Mouse (Mus musculus) heart, adult 2 months (tissue): ENCODE results near the gene Atp5h. TPM values are rescaled to one million over a fixed set of nuclear protein-coding genes. Genes with fewer than 3 reads are reported as not detected.
"Not testable (repeated sequence)": the region's sequence is repeated elsewhere in the genome, so short reads cannot be mapped to it uniquely, and the experiment has no call there.

Experiments used
- DNase-seq, 2 experiments: peaks; one replicate each; pipeline ENCODE4 v3.0.0; 2021
- H3K27ac ChIP-seq: fragments of 200-600 bp; 2 replicates; pipeline ENCODE4 v1.8.1; 2022
- H3K27me3 ChIP-seq: fragments of 200-500 bp; 2 replicates; pipeline ENCODE4 v1.6.1; 2012; ENCODE audit warnings: mild to moderate bottlenecking, low read length, inconsistent platforms, mixed read lengths; ENCODE audit not compliant: control insufficient read depth, insufficient read depth
- H3K36me3 ChIP-seq: fragments of 200-500 bp; 2 replicates; pipeline ENCODE4 v1.6.1; 2012; ENCODE audit warnings: low read length, inconsistent platforms; ENCODE audit not compliant: control insufficient read depth, insufficient read depth
- H3K4me1 ChIP-seq: fragments of 200-500 bp; 2 replicates; pipeline ENCODE4 v1.6.1; 2011; ENCODE audit warnings: low read length; ENCODE audit not compliant: control insufficient read depth, insufficient read depth
- H3K4me3 ChIP-seq: fragments of 200-600 bp; 2 replicates; pipeline ENCODE4 v1.8.1; 2022
- H3K79me2 ChIP-seq: fragments of 200-500 bp; replicated peaks from 2 replicates; pipeline ENCODE4 v1.6.1; 2012; ENCODE audit warnings: mild to moderate bottlenecking, inconsistent platforms, low read length, moderate library complexity, mixed read lengths; ENCODE audit not compliant: control insufficient read depth, insufficient read depth
- H3K9ac ChIP-seq: fragments of 200-500 bp; 2 replicates; pipeline ENCODE4 v1.6.1; 2012; ENCODE audit warnings: low read depth, mild to moderate bottlenecking, control low read depth, inconsistent platforms, low read length, mixed read lengths
- CTCF ChIP-seq: fragments of 200-600 bp; IDR thresholded peaks from 2 replicates; pipeline ENCODE4 v1.8.1; 2022; ENCODE audit warnings: antibody characterized with exemption, mild to moderate bottlenecking, moderate library complexity
- EP300 ChIP-seq: fragments of 200-500 bp; IDR thresholded peaks from 2 replicates; pipeline ENCODE4 v1.6.1; 2011; ENCODE audit warnings: low read depth, low read length, control low read depth; ENCODE audit not compliant: insufficient read depth
- POLR2A ChIP-seq: fragments of 200-500 bp; IDR thresholded peaks from 2 replicates; pipeline ENCODE4 v1.6.1; 2011; ENCODE audit warnings: mild to moderate bottlenecking, low read depth, low read length, control low read depth; ENCODE audit not compliant: insufficient read depth
- WGBS: fragments of 180-500 bp; shearing (Covaris S2); methylation state at CpG from one replicate; pipeline ENCODE4 v1.1.7; 2018; 5-methylcytosine and 5-hydroxymethylcytosine counted together
- intact Hi-C: fragments of 180-260 bp; cut with DNase I; formaldehyde crosslinking; loops from one replicate; pipeline ENCODE4 v1.15.1; 2025
- polyA plus RNA-seq: library from polyadenylated mRNA; depleted of rRNA; stranded (reverse); fragments of >200 nt; gene quantifications from 2 replicates; pipeline ENCODE4 v1.2.3, GENCODE M21; 2012
- total RNA-seq, 2 experiments: library from RNA; stranded (reverse); gene quantifications; 2 replicates each; pipeline ENCODE4 v1.2.3; 2021

Atp5h gene
- total and polyA plus RNA-seq, 3 experiments = 830 to 2,328 (median 1,964) TPM

DNA sequence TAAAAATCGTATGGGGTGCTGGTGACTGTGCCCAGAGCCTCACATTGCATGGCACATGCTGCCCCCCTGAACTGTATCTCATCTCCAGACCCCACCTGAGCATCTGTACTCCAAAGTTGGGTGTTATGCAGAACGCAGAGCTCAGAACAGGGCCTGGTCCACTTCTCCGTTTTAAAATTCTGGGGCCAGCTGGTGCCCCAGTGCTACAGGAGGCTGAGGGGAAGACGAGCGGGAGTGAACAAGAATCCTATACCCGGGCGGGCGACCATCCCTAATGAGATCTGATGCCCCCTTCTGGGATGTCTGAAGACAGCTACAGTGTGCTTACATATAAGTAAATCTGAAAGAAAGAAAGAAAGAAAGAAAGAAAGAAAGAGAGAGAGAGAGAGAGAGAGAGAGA lies 41.2 kb upstream of the Atp5h start:
- intact Hi-C loops = no loop called here
- no peak overlapping the region for H3K27ac ChIP-seq

DNA sequence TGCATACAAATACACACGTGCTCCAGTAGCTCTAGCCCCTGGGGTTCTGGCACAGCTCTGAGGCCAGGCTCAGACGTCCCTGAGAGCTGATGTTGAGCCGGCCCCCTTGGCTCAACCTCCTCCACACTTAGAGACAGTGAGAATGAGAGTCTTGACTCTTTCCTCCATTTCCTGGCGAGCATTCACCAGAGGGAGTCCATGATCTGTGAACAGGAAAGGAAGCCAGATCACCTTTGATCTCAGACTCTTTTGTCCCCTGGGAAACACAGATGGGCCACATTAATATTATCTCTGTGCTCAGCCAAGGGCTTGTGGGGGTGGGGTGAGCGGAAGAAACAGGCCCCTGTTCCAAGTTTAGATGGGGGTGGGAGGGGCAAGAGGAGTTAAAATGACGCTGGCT lies 37.6 kb upstream of the Atp5h start:
- intact Hi-C loops = no loop called here
- no peaks in the 10 kb centered on the region for H3K79me2 ChIP-seq
- no peaks in the 10 kb centered on the region for H3K36me3 ChIP-seq
- H3K4me1 ChIP-seq = no peaks in the 10 kb centered on the region
- no peak for DNase-seq
- no peak overlapping the region for H3K4me3 ChIP-seq
- TF ChIP-seq POLR2A (no peak), EP300 (no peak), CTCF (no peak)
- WGBS = 25% methylated on average over 6 of the region's 6 CpGs
- no peaks in the 10 kb centered on the region for H3K27me3 ChIP-seq
- H3K9ac ChIP-seq = no peak overlapping the region
- H3K27ac ChIP-seq = no peak overlapping the region

More for the DNA sequence above, 41.2 kb upstream of the Atp5h start:
- Histone ChIP-seq H3K36me3 (no peaks in the 10 kb centered on the region), H3K4me1 (no peaks in the 10 kb centered on the region), H3K4me3 (no peak overlapping the region), H3K9ac (no peak overlapping the region), H3K27me3 (no peaks in the 10 kb centered on the region), H3K79me2 (no peaks in the 10 kb centered on the region)
- 40% methylated on average over 8 of the region's 8 CpGs for WGBS
- no peak for DNase-seq
- TF ChIP-seq CTCF (peak; percentile 34), POLR2A (no peak)

GRCm38 (mm10) chr11:115456182-115456581 lies 36.4 kb upstream of the Atp5h start:
- no peaks in the 10 kb centered on the region for H3K36me3 ChIP-seq
- H3K27me3 ChIP-seq = no peaks in the 10 kb centered on the region
- no peak for TF ChIP-seq CTCF
- TF ChIP-seq EP300 = no peak
- no peak for TF ChIP-seq POLR2A
- H3K27ac ChIP-seq = no peak overlapping the region
- no peaks in the 10 kb centered on the region for H3K79me2 ChIP-seq
- no peak overlapping the region for H3K4me3 ChIP-seq
- H3K4me1 ChIP-seq = no peaks in the 10 kb centered on the region
- intact Hi-C loops = no loop called here
- 91% methylated on average over 4 of the region's 5 CpGs for WGBS
- DNase-seq = no peak
- no peak overlapping the region for H3K9ac ChIP-seq

DNA sequence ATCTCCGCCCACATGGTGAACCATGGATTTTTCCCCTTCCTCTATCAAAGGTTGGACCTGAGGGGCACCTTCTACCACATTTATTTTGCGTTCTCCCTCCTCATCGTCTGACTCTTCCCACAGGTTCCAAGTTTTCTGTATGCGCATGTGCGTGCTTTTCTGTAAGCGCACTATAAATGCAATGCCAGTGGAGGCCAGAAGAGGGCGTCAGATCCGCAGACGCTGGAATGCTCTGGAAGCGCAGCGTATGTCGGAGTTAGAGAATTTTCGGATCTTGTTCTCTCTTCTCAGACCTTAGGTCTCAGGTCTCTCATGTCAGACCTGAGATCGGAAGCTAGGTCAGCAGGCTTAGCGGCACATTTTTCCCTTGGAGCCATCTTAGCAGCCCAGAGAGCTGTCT lies 35.9 kb upstream of the Atp5h start:
- 91% methylated on average over 15 of the region's 15 CpGs for WGBS

DNA sequence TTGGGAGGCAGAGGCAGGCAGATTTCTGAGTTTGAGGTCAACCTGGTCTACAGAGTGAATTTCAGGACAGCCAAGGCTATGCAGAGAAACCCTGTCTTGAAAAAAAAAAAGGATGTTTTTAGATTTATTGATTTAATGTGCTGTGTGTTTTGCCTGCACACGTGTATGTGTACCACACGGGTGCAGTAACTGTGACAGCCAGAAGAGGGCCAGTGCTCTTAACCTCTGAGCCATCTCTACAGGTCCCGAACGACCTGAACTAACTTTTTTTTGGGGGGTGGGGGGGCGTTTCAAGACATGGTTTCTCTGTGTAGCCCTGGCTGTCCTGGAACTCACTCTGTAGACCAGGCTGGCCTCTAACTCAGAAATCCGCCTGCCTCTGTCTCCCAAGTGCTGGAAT lies 35.1 kb upstream of the Atp5h start:
- H3K79me2 ChIP-seq, H3K27me3 ChIP-seq, H3K4me1 ChIP-seq, H3K4me3 ChIP-seq, H3K36me3 ChIP-seq, DNase-seq, intact Hi-C loops, H3K9ac ChIP-seq, H3K27ac ChIP-seq: not testable (repeated sequence)
- 91% methylated on average over 6 of the region's 6 CpGs for WGBS

More for the DNA sequence above, 35.9 kb upstream of the Atp5h start:
- Histone ChIP-seq H3K36me3 (no peaks in the 10 kb centered on the region), H3K27ac (no peak overlapping the region), H3K79me2 (no peaks in the 10 kb centered on the region), H3K9ac (no peak overlapping the region), H3K27me3 (no peaks in the 10 kb centered on the region), H3K4me3 (no peak overlapping the region), H3K4me1 (no peaks in the 10 kb centered on the region)
- intact Hi-C loops = no loop called here
- TF ChIP-seq EP300 = no peak
- TF ChIP-seq CTCF = no peak
- no peak for TF ChIP-seq POLR2A
- DNase-seq = no peak

DNA sequence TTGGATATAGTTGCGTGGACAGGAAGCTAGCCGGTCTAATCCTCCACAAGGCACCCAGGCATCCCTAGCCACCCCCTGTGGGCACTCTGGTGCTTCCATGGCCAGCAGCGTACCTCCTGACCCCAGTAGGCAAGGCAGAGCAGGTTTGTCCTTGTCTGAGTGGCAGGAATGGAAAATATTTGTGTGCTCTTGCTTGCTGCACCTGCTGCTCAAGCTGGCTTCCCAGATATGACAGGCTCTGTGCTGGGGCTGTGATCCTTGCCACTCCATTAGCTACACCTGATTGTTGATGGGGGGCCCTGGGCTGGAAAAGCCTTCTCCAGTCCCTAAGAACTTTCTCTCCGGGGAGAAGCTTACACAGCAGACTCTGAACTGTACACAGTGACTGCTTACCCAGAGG lies 33.5 kb upstream of the Atp5h start:
- no peaks in the 10 kb centered on the region for H3K4me1 ChIP-seq
- 54% methylated on average over 4 of the region's 4 CpGs for WGBS
- no peaks in the 10 kb centered on the region for H3K36me3 ChIP-seq
- H3K27ac ChIP-seq = no peak overlapping the region
- no peak overlapping the region for H3K9ac ChIP-seq
- H3K79me2 ChIP-seq = no peaks in the 10 kb centered on the region
- no peak for TF ChIP-seq EP300
- no peak for TF ChIP-seq CTCF
- TF ChIP-seq POLR2A = no peak
- no peak overlapping the region for H3K4me3 ChIP-seq
- intact Hi-C loops = no loop called here
- no peaks in the 10 kb centered on the region for H3K27me3 ChIP-seq
- no peak for DNase-seq
